28 mouse cellular contexts compared by ENCODE assay signal in the genomic region with DNA sequence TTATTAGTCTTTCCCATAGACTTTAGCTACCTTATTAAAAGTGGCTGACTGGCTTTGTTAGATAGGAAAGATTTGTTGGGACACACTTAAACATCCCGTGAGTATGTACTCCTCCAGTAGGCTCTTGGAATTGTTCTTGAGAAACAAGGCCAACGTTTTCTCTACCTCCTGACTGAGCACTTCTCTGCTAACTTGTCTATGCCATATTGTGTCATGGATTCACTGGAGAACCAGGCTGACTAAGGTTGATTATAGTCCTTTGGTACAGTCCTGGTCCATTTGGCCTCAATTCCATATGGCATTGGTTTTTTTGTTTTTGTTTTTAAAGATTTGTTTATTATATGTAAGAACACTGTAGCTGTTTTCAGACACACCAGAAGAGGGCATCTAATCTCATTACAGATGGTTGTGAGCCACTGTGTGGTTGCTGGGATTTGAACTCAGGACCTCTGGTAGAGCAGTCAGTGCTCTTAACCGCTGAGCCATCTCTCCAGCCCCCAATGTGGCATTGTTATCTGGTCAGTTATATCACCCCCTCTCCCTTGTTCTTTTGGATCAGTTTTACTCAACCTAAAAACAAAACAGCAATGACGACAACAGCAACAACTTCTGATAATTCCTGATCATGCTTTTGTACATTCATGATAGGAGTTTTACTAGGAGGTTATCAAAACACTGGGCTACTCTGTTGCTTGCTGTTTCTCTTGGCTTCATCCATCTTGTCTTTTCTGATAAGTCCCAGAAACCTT. TPM values are rescaled to one million over a fixed set of nuclear protein-coding genes. Genes with fewer than 3 reads are reported as not detected.
DNase-seq lines count a peak whose midpoint lies in the region; ATAC-seq and TF ChIP-seq lines count a peak whose summit lies in the region.
"Had no signal": no experiment of that assay in that cellular context is flagged by ENCODE, and none has a peak within 500 bp of the region (broad histone marks: within the 10 kb centered on the region; RNA-seq: fewer than 3 reads in every experiment).

No protein-coding gene starts in this region.

- H3K4me2 ChIP-seq in heart, embryonic 16.5 days (ENCODE audit: low read depth, low read length) = no peak overlapping the region
- no peak overlapping the region for H3K4me2 ChIP-seq in liver, embryonic 16.5 days (ENCODE audit: low read depth, low read length)
- H3K4me2 ChIP-seq: hindbrain, embryonic 13.5 days; kidney, embryonic 15.5 days; midbrain, embryonic 15.5 days; neural tube, embryonic 12.5 days had no signal

- WGBS in heart, embryonic 16.5 days = 61% methylated on average over 4 of the region's 4 CpGs
- WGBS in liver, embryonic 16.5 days (ENCODE audit: insufficient replicate concordance) = 35% methylated on average over 4 of the region's 4 CpGs

- H3K79me2 ChIP-seq in MEL (ENCODE audit: control insufficient read depth, insufficient read depth, low read length, poor library complexity) = peaks cover 59% of the 10 kb centered on the region

- TF ChIP-seq CTCF in MEL (IDR thresholded peaks at IDR 0.05 in 2 of 3, conservative IDR thresholded peaks at IDR 0.05 in 1 of 3; ENCODE audit: control insufficient read depth in 1 of 3, insufficient read depth in 1 of 3, low read depth in 2 of 3, low read length in 3 of 3, poor library complexity in 1 of 3, severe bottlenecking in 1 of 3) = peak in 1 of 3 experiments; percentile 15; a peak in 1 of 6 replicates

- H3K9me3 ChIP-seq in heart, embryonic 16.5 days (replicated peaks; ENCODE audit: control insufficient read depth, low read length) = no peaks in the 10 kb centered on the region
- H3K9me3 ChIP-seq in MEL (replicated peaks; ENCODE audit: insufficient read depth, low read length) = no peaks in the 10 kb centered on the region
- no peaks in the 10 kb centered on the region for H3K9me3 ChIP-seq in liver, embryonic 16.5 days (replicated peaks; ENCODE audit: control insufficient read depth, low read length)
- H3K9me3 ChIP-seq: hindbrain, embryonic 13.5 days; kidney, embryonic 15.5 days; limb, embryonic 10.5 days; megakaryocyte, embryonic 14.5 days; midbrain, embryonic 15.5 days; neural tube, embryonic 12.5 days had no signal

- H3K4me3 ChIP-seq in heart, embryonic 16.5 days (ENCODE audit: low read length) = no peak overlapping the region
- no peak overlapping the region for H3K4me3 ChIP-seq in MEL (ENCODE audit: control insufficient read depth in 1 of 2, insufficient read depth in 1 of 2, low read depth in 2 of 2, low read length in 2 of 2)
- no peak overlapping the region for H3K4me3 ChIP-seq in liver, embryonic 16.5 days (ENCODE audit: low read depth, low read length)
- H3K4me3 ChIP-seq: gastrocnemius, adult 2 months; hindbrain, embryonic 13.5 days; kidney, embryonic 15.5 days; limb, embryonic 10.5 days; megakaryocyte, embryonic 14.5 days; midbrain, embryonic 15.5 days; neural tube, embryonic 12.5 days had no signal

- DNase-seq in heart, postnatal 10 days = no peak
- peak; percentile 90 for DNase-seq in MEL (ENCODE audit: low read depth, low spot score)
- peak; percentile 20 for DNase-seq in liver
- no peak for DNase-seq in gastrocnemius, postnatal 14 days
- no peak for DNase-seq in embryo, embryonic 9.5 days (ENCODE audit: extremely low spot score)
- DNase-seq in lung, postnatal 4 days = no peak
- DNase-seq: adrenal gland, adult 8-10 months; cerebellum, adult 2 months; cerebellum, postnatal 25 days; embryo, embryonic 11 days; gastrocnemius, adult 2 months; heart, adult 18-20 months; kidney, adult 11 months; lung, postnatal 10 days; thymus, postnatal 14 days had no signal

- no peaks in the 10 kb centered on the region for H3K36me3 ChIP-seq in heart, embryonic 16.5 days (ENCODE audit: control insufficient read depth, insufficient read depth)
- peaks cover 5 to 83% of the 10 kb centered on the region in 2 experiments; a peak in 3 of 4 replicates for H3K36me3 ChIP-seq in MEL (ENCODE audit: control insufficient read depth in 1 of 2, insufficient read depth in 2 of 2, low read length in 2 of 2)
- H3K36me3 ChIP-seq in liver, embryonic 16.5 days (ENCODE audit: control insufficient read depth, insufficient read depth) = no peaks in the 10 kb centered on the region
- H3K36me3 ChIP-seq: hindbrain, embryonic 13.5 days; midbrain, embryonic 15.5 days had no signal

- peak; percentile 97 to 98 for TF ChIP-seq EP300 in MEL (IDR thresholded peaks at IDR 0.05; ENCODE audit: low read depth in 1 of 2, low read length in 2 of 2)

- peaks cover 24% of the 10 kb centered on the region for H3K4me1 ChIP-seq in heart, embryonic 16.5 days (ENCODE audit: control insufficient read depth, insufficient read depth, low read length)
- H3K4me1 ChIP-seq in MEL (ENCODE audit: control insufficient read depth in 1 of 2, insufficient read depth in 2 of 2, low read length in 2 of 2) = peaks cover 50 to 60% of the 10 kb centered on the region in 2 experiments
- H3K4me1 ChIP-seq in liver, embryonic 16.5 days (ENCODE audit: control insufficient read depth, low read depth, low read length) = peaks cover 47% of the 10 kb centered on the region
- H3K4me1 ChIP-seq: limb, embryonic 10.5 days had no signal

- 0 out of 4 replicates have a peak, but pooled peaks of 1 of the 2 experiments have one; percentile 35 for TF ChIP-seq POLR2A in MEL (IDR thresholded peaks at IDR 0.05; ENCODE audit: control insufficient read depth in 1 of 2, insufficient read depth in 1 of 2, low read depth in 1 of 2, low read length in 2 of 2, poor library complexity in 1 of 2)

- H3K27me3 ChIP-seq in heart, embryonic 16.5 days (ENCODE audit: control insufficient read depth, insufficient read depth, low read length) = no peaks in the 10 kb centered on the region
- H3K27me3 ChIP-seq in MEL (ENCODE audit: control insufficient read depth in 1 of 2, insufficient read depth in 2 of 2, low read length in 2 of 2) = no peaks in the 10 kb centered on the region
- no peaks in the 10 kb centered on the region for H3K27me3 ChIP-seq in liver, embryonic 16.5 days (ENCODE audit: control insufficient read depth, insufficient read depth, low read depth, low read length)
- H3K27me3 ChIP-seq: hindbrain, embryonic 13.5 days; kidney, embryonic 15.5 days; megakaryocyte, embryonic 14.5 days; midbrain, embryonic 15.5 days; neural tube, embryonic 12.5 days had no signal

- no peak overlapping the region for H3K27ac ChIP-seq in heart, embryonic 16.5 days (ENCODE audit: low read length)
- H3K27ac ChIP-seq in MEL (ENCODE audit: control insufficient read depth, low read depth, low read length) = peak overlapping the region; percentile 77
- H3K27ac ChIP-seq in liver, embryonic 16.5 days (ENCODE audit: low read length) = peak overlapping the region; percentile 15; the same call in 1 of the 2 replicates
- H3K27ac ChIP-seq: gastrocnemius, adult 2 months; hindbrain, embryonic 13.5 days; kidney, embryonic 15.5 days; limb, embryonic 10.5 days; midbrain, embryonic 15.5 days; neural tube, embryonic 12.5 days had no signal

- intact Hi-C loops in heart, postnatal 10 days (cut with DNase I) = no loop called here
- intact Hi-C loops in gastrocnemius, postnatal 14 days (cut with DNase I; ENCODE audit: low total_unique reads) = no loop called here

- H3K9ac ChIP-seq in heart, embryonic 16.5 days (ENCODE audit: low read length) = no peak overlapping the region
- H3K9ac ChIP-seq in MEL (ENCODE audit: control insufficient read depth, low read depth, low read length, poor library complexity, severe bottlenecking) = no peak overlapping the region
- H3K9ac ChIP-seq in liver, embryonic 16.5 days (ENCODE audit: low read depth, low read length) = no peak overlapping the region
- H3K9ac ChIP-seq: hindbrain, embryonic 13.5 days; kidney, embryonic 15.5 days; midbrain, embryonic 15.5 days; neural tube, embryonic 12.5 days had no signal

- peak; percentile 43; the same call in 1 of the 2 replicates for ATAC-seq in heart, embryonic 16.5 days (replicated peaks; ENCODE audit: extremely low read depth, insufficient read depth, low FRiP score)
- peak; percentile 45 for ATAC-seq in liver, embryonic 16.5 days (ENCODE audit: low read depth)
- ATAC-seq: activated CD4-positive, CD25-positive, alpha-beta regulatory T cell, adult 4 months; forebrain, embryonic 14.5 days; midbrain, embryonic 15.5 days had no signal

- TF ChIP-seq RAD21 in MEL (IDR thresholded peaks at IDR 0.05; ENCODE audit: low read depth, low read length) = no peak

TF ChIP-seq in MEL, 35 proteins besides CTCF, POLR2A, EP300 and RAD21 (continues in another document):
- no peak for TF ChIP-seq USF1 (IDR thresholded peaks at IDR 0.05; ENCODE audit: low read depth, low read length)
- no peak for TF ChIP-seq USF2 (IDR thresholded peaks at IDR 0.05; ENCODE audit: borderline replicate concordance in 1 of 2, insufficient read depth in 1 of 2, low read depth in 1 of 2, low read length in 2 of 2)
- peak; percentile 97 for TF ChIP-seq ZNF384 (IDR thresholded peaks at IDR 0.05; ENCODE audit: low read depth, low read length)
- TF ChIP-seq TCF12 (IDR thresholded peaks at IDR 0.05; ENCODE audit: low read depth, low read length) = peak; percentile 98
- peak; percentile 97 for TF ChIP-seq RCOR1 (IDR thresholded peaks at IDR 0.05; ENCODE audit: low read depth, low read length)
- TF ChIP-seq MEF2A (IDR thresholded peaks at IDR 0.05; ENCODE audit: extremely low read depth, insufficient replicate concordance, low read depth, low read length, poor library complexity, severe bottlenecking) = peak; percentile 85; the same call in 1 of the 2 replicates
- no peak; the same call in 1 of the 2 replicates for TF ChIP-seq JUND (IDR thresholded peaks at IDR 0.05; ENCODE audit: low read depth, low read length)
- no peak for TF ChIP-seq MAX (IDR thresholded peaks at IDR 0.05; ENCODE audit: low read length)
- TF ChIP-seq CHD1 (IDR thresholded peaks at IDR 0.05; ENCODE audit: low read depth, low read length) = no peak
- no peak for TF ChIP-seq E2F4 (IDR thresholded peaks at IDR 0.05; ENCODE audit: borderline replicate concordance, low read depth, low read length)

RNA-seq across cellular contexts. Expression of a gene that starts 15.5 kb away (rescaled TPM):
- polyA plus RNA-seq in heart, embryonic 16.5 days (2015; fragmentation: Nextera tagmentation; extraction: Ambion mirVana) = 0.75 TPM in 1 of 2 replicates, not detected in the other
- under 1 TPM in 1 of 2 experiments, not detected in 1; 0.65 TPM for total RNA-seq in heart, postnatal 10 days (2021)
- 17.9 and 23.9 TPM in 2 replicates for total RNA-seq in MEL (2012; rRNA removed)
- polyA plus RNA-seq in MEL (2012; ENCODE audit: insufficient read depth in 1 of 2, insufficient read length in 2 of 2, low read depth in 1 of 2, low replicate concordance in 2 of 2, missing spikeins in 1 of 2) = not detected
- polyA plus RNA-seq in liver, embryonic 16.5 days (2015; fragmentation: Nextera tagmentation; extraction: Ambion mirVana) = 1.1 and 1.4 TPM in 2 replicates
- not detected for total RNA-seq in gastrocnemius, postnatal 14 days (2021)
- total RNA-seq: gastrocnemius, adult 2 months; liver, adult 2 months had no signal
- polyA plus RNA-seq: activated CD4-positive, CD25-positive, alpha-beta regulatory T cell, adult 4 months; cerebellum, adult 2 months; frontal cortex, adult 2 months; hindbrain, embryonic 13.5 days; kidney, embryonic 15.5 days; large intestine, adult 2 months; liver, adult 2 months had no signal

RNA-seq across cellular contexts. Expression of a gene that starts 16.0 kb away (rescaled TPM):
- 61.3 and 67.6 TPM in 2 replicates for polyA plus RNA-seq in heart, embryonic 16.5 days (2015; fragmentation: Nextera tagmentation; extraction: Ambion mirVana)
- total RNA-seq in heart, postnatal 10 days (2021) = 10 to 100 TPM; 87.3 to 98.4 TPM
- total RNA-seq in MEL (2012; rRNA removed) = 99.2 and 113 TPM in 2 replicates
- polyA plus RNA-seq in MEL (2012; ENCODE audit: insufficient read depth in 1 of 2, insufficient read length in 2 of 2, low read depth in 1 of 2, low replicate concordance in 2 of 2, missing spikeins in 1 of 2) = 100 to 1,000 TPM in 1 of 2 experiments, 10 to 100 TPM in 1; 81.1 to 149 TPM
- polyA plus RNA-seq in liver, embryonic 16.5 days (2015; fragmentation: Nextera tagmentation; extraction: Ambion mirVana) = 38.1 and 41.1 TPM in 2 replicates
- total RNA-seq in gastrocnemius, postnatal 14 days (2021) = 10 to 100 TPM; 59.5 to 59.7 TPM

Comparison
In these comparisons a context has a peak if more than half of its experiments do, and no peak if none do; other contexts are left out.
1. DNase-seq: peak in MEL (single experiment) and liver (single experiment); none in heart, postnatal 10 days (0 of 2), gastrocnemius, postnatal 14 days (single experiment), embryo, embryonic 9.5 days (single experiment) and lung, postnatal 4 days (0 of 2).
2. RNA of a gene that starts 15.5 kb away (total RNA-seq): 17.9 to 23.9 TPM in MEL; 0.65 TPM in heart, postnatal 10 days and not detected in gastrocnemius, postnatal 14 days; every median in the first group is over 10 times any median in the second.